21 mouse cellular contexts compared by ENCODE assay signal in genomic region chr5:126266471-126266870, GRCm38 (mm10).
"Had no signal": no experiment of that assay in that cellular context is flagged by ENCODE, and none has a peak within 500 bp of the region (broad histone marks: within the 10 kb centered on the region; RNA-seq: fewer than 3 reads in every experiment).

No protein-coding gene starts in this region.

- H3K27ac ChIP-seq: limb, embryonic 13.5 days; liver, embryonic 12.5 days; liver, embryonic 15.5 days; lung, embryonic 15.5 days; midbrain, embryonic 10.5 days; midbrain, embryonic 13.5 days; neural tube, embryonic 12.5 days; neural tube, embryonic 15.5 days; stomach, postnatal 0 days had no signal

- H3K4me2 ChIP-seq: limb, embryonic 13.5 days; liver, embryonic 12.5 days; liver, embryonic 15.5 days; lung, embryonic 15.5 days; midbrain, embryonic 13.5 days; neural tube, embryonic 12.5 days; neural tube, embryonic 15.5 days had no signal

- H3K9me3 ChIP-seq: limb, embryonic 13.5 days; liver, embryonic 12.5 days; liver, embryonic 15.5 days; lung, embryonic 15.5 days; midbrain, embryonic 10.5 days; midbrain, embryonic 13.5 days; neural tube, embryonic 12.5 days; neural tube, embryonic 15.5 days had no signal

- H3K9ac ChIP-seq: limb, embryonic 13.5 days; liver, embryonic 12.5 days; liver, embryonic 15.5 days; lung, embryonic 15.5 days; midbrain, embryonic 13.5 days; neural tube, embryonic 12.5 days; neural tube, embryonic 15.5 days had no signal

- DNase-seq: kidney, adult 18-20 months; kidney, adult 9 months; kidney, postnatal 25 days; liver; lung, adult 18-20 months; lung, postnatal 10 days; lung, postnatal 36 days; thymus, adult 2 months; thymus, postnatal 14 days; thymus, postnatal 4 days had no signal

- H3K27me3 ChIP-seq: liver, embryonic 12.5 days; liver, embryonic 15.5 days; lung, embryonic 15.5 days; midbrain, embryonic 13.5 days; neural tube, embryonic 12.5 days; neural tube, embryonic 15.5 days had no signal

- H3K36me3 ChIP-seq: limb, embryonic 13.5 days; liver, embryonic 12.5 days; liver, embryonic 15.5 days; lung, embryonic 15.5 days; midbrain, embryonic 10.5 days; midbrain, embryonic 13.5 days; neural tube, embryonic 12.5 days; neural tube, embryonic 15.5 days had no signal

- H3K4me1 ChIP-seq: liver, embryonic 12.5 days; liver, embryonic 15.5 days; lung, embryonic 15.5 days; midbrain, embryonic 10.5 days; midbrain, embryonic 13.5 days; neural tube, embryonic 12.5 days had no signal

- H3K4me3 ChIP-seq: limb, embryonic 13.5 days; liver, embryonic 12.5 days; liver, embryonic 15.5 days; lung, embryonic 15.5 days; midbrain, embryonic 10.5 days; midbrain, embryonic 13.5 days; neural tube, embryonic 12.5 days; neural tube, embryonic 15.5 days had no signal

- ATAC-seq: inflammation-experienced regulatory T-cells, adult 6 months; intestine, embryonic 16.5 days; liver, embryonic 12.5 days; midbrain, embryonic 13.5 days had no signal
